ENCODE assay signal across 31 mouse cellular contexts in genomic region chr11:69147546-69147945, GRCm38 (mm10). TPM values are rescaled to one million over a fixed set of nuclear protein-coding genes. Genes with fewer than 3 reads are reported as not detected.
DNase-seq lines count a peak whose midpoint lies in the region; ATAC-seq and TF ChIP-seq lines count a peak whose summit lies in the region.
"Had no signal": no experiment of that assay in that cellular context is flagged by ENCODE, and none has a peak within 500 bp of the region (broad histone marks: within the 10 kb centered on the region; RNA-seq: fewer than 3 reads in every experiment).

No protein-coding gene starts in this region.

- no peak for TF ChIP-seq CTCF in hindbrain, postnatal 0 days (IDR thresholded peaks at IDR 0.05; ENCODE audit: low read depth)
- TF ChIP-seq CTCF in lung, adult 2 months (IDR thresholded peaks at IDR 0.05; ENCODE audit: insufficient read depth, low read length), result no peak

- 57% methylated on average over 7 of the region's 7 CpGs for WGBS in hindbrain, postnatal 0 days
- 77% methylated on average over 7 of the region's 7 CpGs for WGBS in hindbrain, embryonic 12.5 days
- 61% methylated on average over 7 of the region's 7 CpGs for WGBS in lung, adult 2 months

- no peak overlapping the region for H3K9ac ChIP-seq in hindbrain, postnatal 0 days (replicated peaks; ENCODE audit: low read length)
- H3K9ac ChIP-seq in hindbrain, embryonic 12.5 days, result no peak overlapping the region
- H3K9ac ChIP-seq: embryonic facial prominence, embryonic 15.5 days; heart, embryonic 12.5 days; liver, embryonic 15.5 days; midbrain, embryonic 15.5 days; neural tube, embryonic 13.5 days had no signal

- peak; percentile 62 to 67 for DNase-seq in cerebellum, postnatal 14 days
- DNase-seq in cerebellum, adult 18-20 months, result no peak
- DNase-seq in hindbrain, postnatal 0 days (ENCODE audit: low spot score), result peak; percentile 14
- DNase-seq in ovary, postnatal 36 days (ENCODE audit: low spot score), result peak; percentile 39
- no peak for DNase-seq in ovary, postnatal 10 days (ENCODE audit: low spot score)
- DNase-seq in testis, postnatal 14 days (ENCODE audit: low spot score), result peak; percentile 73
- DNase-seq in lung, adult 2 months, result no peak
- DNase-seq: heart, adult 11 months; heart, postnatal 10 days; kidney, postnatal 25 days; layer of hippocampus, adult 9-11 months; liver; lung, postnatal 4 days; thymus, postnatal 14 days had no signal

- no peaks in the 10 kb centered on the region for H3K27me3 ChIP-seq in hindbrain, postnatal 0 days (ENCODE audit: insufficient read depth, low read length)
- H3K27me3 ChIP-seq in hindbrain, embryonic 12.5 days, result peaks cover 10% of the 10 kb centered on the region
- H3K27me3 ChIP-seq: embryonic facial prominence, embryonic 15.5 days had no signal

- H3K4me3 ChIP-seq in hindbrain, postnatal 0 days (ENCODE audit: low read length), result no peak overlapping the region
- no peak overlapping the region for H3K4me3 ChIP-seq in hindbrain, embryonic 12.5 days
- H3K4me3 ChIP-seq in lung, adult 2 months (replicated peaks; ENCODE audit: extremely low read depth, low read depth, low read length), result no peak overlapping the region
- H3K4me3 ChIP-seq: embryonic facial prominence, embryonic 15.5 days; heart, embryonic 12.5 days; hindbrain, embryonic 10.5 days; left cerebral cortex, adult 2 months; limb, embryonic 10.5 days; liver, embryonic 15.5 days; midbrain, embryonic 15.5 days; myocyte; neural tube, embryonic 13.5 days had no signal

- H3K9me3 ChIP-seq in hindbrain, postnatal 0 days (ENCODE audit: low read length), result no peaks in the 10 kb centered on the region
- no peaks in the 10 kb centered on the region for H3K9me3 ChIP-seq in hindbrain, embryonic 12.5 days (replicated peaks)
- H3K9me3 ChIP-seq: embryonic facial prominence, embryonic 15.5 days; heart, embryonic 12.5 days; hindbrain, embryonic 10.5 days; limb, embryonic 10.5 days; liver, embryonic 15.5 days; midbrain, embryonic 15.5 days; neural tube, embryonic 13.5 days had no signal

- no peak for TF ChIP-seq POLR2A in lung, adult 2 months (IDR thresholded peaks at IDR 0.05; ENCODE audit: borderline replicate concordance, extremely low read depth, low read depth, low read length)

- no peaks in the 10 kb centered on the region for H3K4me1 ChIP-seq in hindbrain, postnatal 0 days (ENCODE audit: insufficient read depth, low read length)
- no peaks in the 10 kb centered on the region for H3K4me1 ChIP-seq in hindbrain, embryonic 12.5 days
- H3K4me1 ChIP-seq in lung, adult 2 months (ENCODE audit: control insufficient read depth, insufficient read depth, low read length), result 0 out of 2 replicates have a peak, but pooled peaks cover 3% of the 10 kb centered on the region

- H3K4me2 ChIP-seq in hindbrain, postnatal 0 days (ENCODE audit: low read depth, low read length), result no peak overlapping the region
- no peak overlapping the region for H3K4me2 ChIP-seq in hindbrain, embryonic 12.5 days (replicated peaks)
- H3K4me2 ChIP-seq: embryonic facial prominence, embryonic 15.5 days; heart, embryonic 12.5 days; liver, embryonic 15.5 days; midbrain, embryonic 15.5 days; neural tube, embryonic 13.5 days had no signal

- ATAC-seq in hindbrain, postnatal 0 days, result no peak
- ATAC-seq in hindbrain, embryonic 12.5 days (ENCODE audit: low FRiP score), result no peak
- ATAC-seq: activated CD4-positive, CD25-positive, alpha-beta regulatory T cell, adult 4 months; intestine, postnatal 0 days; midbrain, embryonic 15.5 days had no signal

- no peak overlapping the region for H3K27ac ChIP-seq in hindbrain, postnatal 0 days
- H3K27ac ChIP-seq in hindbrain, embryonic 12.5 days, result no peak overlapping the region
- H3K27ac ChIP-seq: embryonic facial prominence, embryonic 15.5 days; hindbrain, embryonic 10.5 days; left cerebral cortex, adult 2 months; limb, embryonic 10.5 days; liver, embryonic 15.5 days; midbrain, embryonic 15.5 days; neural tube, embryonic 13.5 days; stomach, postnatal 0 days had no signal

- no peaks in the 10 kb centered on the region for H3K36me3 ChIP-seq in hindbrain, postnatal 0 days (ENCODE audit: insufficient read depth, low read length)
- H3K36me3 ChIP-seq in hindbrain, embryonic 12.5 days, result no peaks in the 10 kb centered on the region
- H3K36me3 ChIP-seq: embryonic facial prominence, embryonic 15.5 days; heart, embryonic 12.5 days; hindbrain, embryonic 10.5 days; limb, embryonic 10.5 days; liver, embryonic 15.5 days; midbrain, embryonic 15.5 days; neural tube, embryonic 13.5 days had no signal

RNA-seq across cellular contexts. Expression of gene Alox12b, which starts 9.2 kb away (rescaled TPM):
- 1.7 and 2.0 TPM in 2 replicates for total RNA-seq in hindbrain, postnatal 0 days (2014; rRNA removed)
- 1.1 and 1.2 TPM in 2 replicates for polyA plus RNA-seq in hindbrain, postnatal 0 days (2015; fragmentation: Nextera tagmentation; extraction: Ambion mirVana)
- polyA plus RNA-seq in hindbrain, embryonic 12.5 days (2016; fragmentation: Nextera tagmentation; extraction: Ambion mirVana), result 0.12 TPM in 2 replicates
- 43.9 TPM in 1 of 2 replicates, not detected in the other for polyA plus RNA-seq in lung, adult 2 months (2012; rRNA removed)
- total RNA-seq: heart, postnatal 10 days; megakaryocyte-erythroid progenitor cell, adult 5-6 weeks; MEL had no signal
- polyA plus RNA-seq: activated CD4-positive, CD25-positive, alpha-beta regulatory T cell, adult 4 months; C2C12; heart, embryonic 12.5 days; hindbrain, embryonic 10.5 days; liver, embryonic 15.5 days; lung, embryonic 16.5 days; myocyte had no signal

RNA-seq across cellular contexts. Expression of gene Aloxe3, which starts 21.9 kb away (rescaled TPM):
- total RNA-seq in hindbrain, postnatal 0 days (2014; rRNA removed), result 12.5 and 14.2 TPM in 2 replicates
- 13.0 and 13.5 TPM in 2 replicates for polyA plus RNA-seq in hindbrain, postnatal 0 days (2015; fragmentation: Nextera tagmentation; extraction: Ambion mirVana)
- 0.41 and 0.65 TPM in 2 replicates for polyA plus RNA-seq in hindbrain, embryonic 12.5 days (2016; fragmentation: Nextera tagmentation; extraction: Ambion mirVana)
- 2.6 and 23.9 TPM in 2 replicates for polyA plus RNA-seq in lung, adult 2 months (2012; rRNA removed)
- total RNA-seq: heart, postnatal 10 days; megakaryocyte-erythroid progenitor cell, adult 5-6 weeks; MEL had no signal
- polyA plus RNA-seq: liver, embryonic 15.5 days had no signal

RNA-seq across cellular contexts. Expression of gene 9130213A22Rik, which starts 25.2 kb away (rescaled TPM):
- 1.2 and 1.4 TPM in 2 replicates for total RNA-seq in hindbrain, postnatal 0 days (2014; rRNA removed)
- polyA plus RNA-seq in hindbrain, postnatal 0 days (2015; fragmentation: Nextera tagmentation; extraction: Ambion mirVana), result 1.0 and 1.2 TPM in 2 replicates
- 0.26 and 0.29 TPM in 2 replicates for polyA plus RNA-seq in hindbrain, embryonic 12.5 days (2016; fragmentation: Nextera tagmentation; extraction: Ambion mirVana)
- 1.1 and 1.2 TPM in 2 replicates for polyA plus RNA-seq in lung, adult 2 months (2012; rRNA removed)
- total RNA-seq: megakaryocyte-erythroid progenitor cell, adult 5-6 weeks had no signal
- polyA plus RNA-seq: activated CD4-positive, CD25-positive, alpha-beta regulatory T cell, adult 4 months had no signal

RNA-seq across cellular contexts. Expression of gene Hes7, which starts 27.3 kb away (rescaled TPM):
- 1.4 and 2.5 TPM in 2 replicates for total RNA-seq in hindbrain, postnatal 0 days (2014; rRNA removed)
- polyA plus RNA-seq in hindbrain, postnatal 0 days (2015; fragmentation: Nextera tagmentation; extraction: Ambion mirVana), result 1.3 and 1.9 TPM in 2 replicates
- 0.25 and 0.49 TPM in 2 replicates for polyA plus RNA-seq in hindbrain, embryonic 12.5 days (2016; fragmentation: Nextera tagmentation; extraction: Ambion mirVana)
- polyA plus RNA-seq in lung, adult 2 months (2012; rRNA removed), result 0.25 and 0.95 TPM in 2 replicates
- total RNA-seq: megakaryocyte-erythroid progenitor cell, adult 5-6 weeks had no signal
- polyA plus RNA-seq: activated CD4-positive, CD25-positive, alpha-beta regulatory T cell, adult 4 months had no signal

RNA-seq across cellular contexts. Expression of gene Alox8, which starts 50.1 kb away (rescaled TPM):
- total RNA-seq in hindbrain, postnatal 0 days (2014; rRNA removed), result 3.1 and 5.8 TPM in 2 replicates
- 1.2 and 1.5 TPM in 2 replicates for polyA plus RNA-seq in hindbrain, postnatal 0 days (2015; fragmentation: Nextera tagmentation; extraction: Ambion mirVana)
- 0.06 and 0.07 TPM in 2 replicates for polyA plus RNA-seq in hindbrain, embryonic 12.5 days (2016; fragmentation: Nextera tagmentation; extraction: Ambion mirVana)
- polyA plus RNA-seq in lung, adult 2 months (2012; rRNA removed), result not detected in 2 replicates
- total RNA-seq: megakaryocyte-erythroid progenitor cell, adult 5-6 weeks had no signal
- polyA plus RNA-seq: hindbrain, embryonic 10.5 days; intestine, postnatal 0 days; myocyte had no signal

Comparison
In these comparisons a context has a peak if more than half of its experiments do, and no peak if none do; other contexts are left out.
1. DNase-seq: peak in cerebellum, postnatal 14 days (2 of 2), hindbrain, postnatal 0 days (single experiment), ovary, postnatal 36 days (single experiment) and testis, postnatal 14 days (single experiment); none in cerebellum, adult 18-20 months (0 of 2), ovary, postnatal 10 days (single experiment) and lung, adult 2 months (single experiment).